Mouse (Mus musculus): Measurements from ENCODE around the gene Spata33.
"Not testable (repeated sequence)": the region's sequence is repeated elsewhere in the genome, so short reads cannot be mapped to it uniquely, and the experiment has no call there.

Gene Spata33
- long read RNA-seq, experiment 1: 0 reads
- long read RNA-seq, experiment 2, full-length matches to known transcripts: 4 of 6 reads
- long read RNA-seq, experiment 2, partial matches to known transcripts: 1 of 6 reads
- long read RNA-seq, experiment 2, other reads (novel, unspliced or antisense): 1 of 6 reads

DNA sequence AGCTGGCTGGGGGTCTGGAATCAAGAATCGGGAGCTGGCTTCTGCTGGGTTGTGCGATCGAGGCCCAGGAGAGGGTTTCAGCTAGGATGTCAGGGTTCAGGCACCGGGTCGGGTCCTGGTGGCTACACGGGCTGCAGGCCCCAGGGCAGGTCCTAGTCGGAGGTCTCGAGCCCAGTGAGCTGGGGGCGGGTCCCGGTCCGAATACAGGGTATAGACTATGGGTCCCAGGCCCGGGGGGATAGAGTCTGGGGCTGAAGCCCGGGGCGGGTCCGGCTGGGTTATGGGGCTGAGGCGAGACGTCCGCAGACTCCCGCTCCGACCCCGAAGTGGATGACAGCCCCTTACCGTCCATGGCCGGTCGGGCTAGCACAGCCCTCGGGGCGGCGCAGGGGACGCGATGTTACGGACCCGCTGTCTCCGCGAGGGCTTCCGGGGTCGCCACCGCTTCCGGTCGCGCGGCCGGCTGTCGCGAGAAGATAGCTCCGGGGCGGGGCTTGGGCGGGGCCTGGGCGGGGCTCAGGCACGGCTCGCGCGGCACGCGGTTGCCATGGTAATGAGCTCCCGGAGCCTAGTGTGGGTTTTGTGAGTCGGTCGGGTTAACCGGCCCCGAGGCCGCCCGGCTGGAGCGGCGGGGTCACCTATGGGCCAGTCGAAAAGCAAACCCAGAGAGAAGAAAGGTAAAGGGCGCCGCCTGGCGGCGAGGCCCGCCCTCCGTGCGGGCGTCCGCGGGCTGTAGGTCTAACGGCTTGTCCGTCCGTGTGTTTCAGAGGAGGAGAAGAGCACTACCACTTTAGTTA lies at the start of gene Spata33, which contains the start of gene Chmp1a:
TSS of gene Spata33 (plus strand) at position 512 of the 797 bp plus-strand sequence.
TSS of gene Chmp1a (minus strand) at position 443 of the 797 bp plus-strand sequence.
- intact Hi-C loops (cut with DNase I): loop anchor here (10.0 kb wide), 1 partner anchor 598 kb away; the partner anchor contains the start of genes Galns and Trappc2l

DNA sequence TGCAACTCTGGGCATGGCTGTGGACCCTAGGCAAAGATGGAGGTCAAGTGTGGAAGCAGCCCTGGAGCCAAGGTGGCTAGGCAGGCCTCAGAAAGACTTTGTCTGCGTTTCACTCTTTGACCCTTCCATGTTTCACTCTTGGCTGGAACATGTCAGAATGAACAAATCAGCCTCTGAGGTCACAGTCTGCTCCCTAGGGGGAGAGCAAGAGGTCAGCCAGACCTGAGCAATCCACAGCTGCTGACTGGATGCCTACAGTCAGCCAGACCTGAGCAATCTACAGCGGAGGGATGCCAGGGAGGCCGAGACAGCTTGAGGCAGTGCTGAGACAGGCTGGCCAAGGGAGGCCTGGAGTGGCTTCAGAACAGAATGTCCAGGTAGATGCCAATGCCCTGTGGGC lies 31.2 kb upstream of the Spata33 start:
- intact Hi-C loops (cut with DNase I): no loop called here

DNA sequence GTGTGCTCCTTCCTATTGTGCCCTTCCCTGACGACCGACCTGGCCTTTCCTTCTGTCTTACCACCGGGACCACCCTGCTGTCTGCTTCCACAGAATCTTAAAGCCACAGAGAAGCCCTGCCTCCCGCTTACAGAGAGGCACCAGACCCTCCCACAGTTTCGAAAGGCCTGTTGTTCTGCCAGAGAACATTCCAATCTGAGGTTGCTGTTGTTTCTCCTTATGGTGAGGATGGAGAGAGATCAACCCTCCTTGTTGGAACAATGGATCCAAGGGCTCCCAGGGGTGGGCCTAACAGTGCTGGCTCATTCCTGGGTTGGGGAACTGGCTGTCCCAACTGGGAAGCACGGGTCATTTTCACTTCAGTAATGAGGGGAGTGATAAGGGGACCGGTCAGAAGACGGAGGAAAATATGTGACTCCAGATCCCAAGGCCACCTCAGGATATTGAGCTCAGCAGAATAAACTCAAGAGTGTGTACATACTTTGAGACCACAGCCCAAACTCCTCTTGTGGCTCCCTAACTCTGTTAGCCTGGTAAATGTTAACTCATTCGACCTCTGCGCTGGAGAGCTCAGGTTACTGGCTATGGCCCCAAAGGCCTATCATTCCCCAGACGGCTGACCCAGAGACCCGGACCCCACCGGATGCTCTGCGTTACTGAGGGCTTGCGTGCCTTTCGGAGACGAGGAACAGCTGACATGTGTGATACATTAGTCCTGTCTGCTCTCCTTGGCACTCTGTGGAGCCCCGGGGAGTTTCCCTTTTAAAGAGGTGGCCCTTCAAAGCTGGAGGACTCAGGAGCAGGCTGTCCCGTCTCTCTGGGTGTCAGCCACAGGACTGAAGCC lies 26.8 kb upstream of the Spata33 start, which contains the start of gene Dpep1:
TSS of gene Dpep1 (plus strand) at position 677 of the 844 bp plus-strand sequence.
- intact Hi-C loops (cut with DNase I): no loop called here

GRCm38 (mm10) chr8:123188006-123188405 lies 24.6 kb upstream of the Spata33 start:
- intact Hi-C loops (cut with DNase I): no loop called here

DNA sequence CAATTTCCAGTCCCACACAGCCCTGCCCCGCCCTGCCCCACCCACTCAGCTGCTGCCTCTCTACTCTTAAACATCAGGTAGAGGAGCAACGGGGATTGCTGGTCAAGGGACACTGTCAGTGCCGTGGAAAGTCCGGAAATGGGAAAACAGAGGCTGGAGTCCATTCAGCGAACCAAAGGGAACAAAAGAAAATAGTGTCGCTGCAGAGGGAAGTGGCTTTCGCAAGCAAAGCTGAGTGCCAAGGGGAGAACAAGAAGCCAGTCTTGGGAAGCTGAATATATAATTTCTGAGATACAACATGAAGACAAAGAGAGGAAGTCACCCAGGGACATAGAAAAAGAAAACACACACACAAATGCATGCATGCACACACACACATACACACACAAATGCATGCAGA lies 23.8 kb upstream of the Spata33 start:
- intact Hi-C loops (cut with DNase I): no loop called here

GRCm38 (mm10) chr8:123190678-123191077 lies 22.0 kb upstream of the Spata33 start:
- intact Hi-C loops (cut with DNase I): loop anchor here (5.0 kb wide), 1 partner anchor 43 kb away; no protein-coding TSS in a partner anchor

GRCm38 (mm10) chr8:123191908-123192307 lies 20.7 kb upstream of the Spata33 start:
- intact Hi-C loops (cut with DNase I): loop anchor here (5.0 kb wide), 1 partner anchor 45 kb away; no protein-coding TSS in a partner anchor

GRCm38 (mm10) chr8:123193771-123194170 lies 18.9 kb upstream of the Spata33 start:
- intact Hi-C loops (cut with DNase I): loop anchor here (5.0 kb wide), 1 partner anchor 46 kb away; no protein-coding TSS in a partner anchor

DNA sequence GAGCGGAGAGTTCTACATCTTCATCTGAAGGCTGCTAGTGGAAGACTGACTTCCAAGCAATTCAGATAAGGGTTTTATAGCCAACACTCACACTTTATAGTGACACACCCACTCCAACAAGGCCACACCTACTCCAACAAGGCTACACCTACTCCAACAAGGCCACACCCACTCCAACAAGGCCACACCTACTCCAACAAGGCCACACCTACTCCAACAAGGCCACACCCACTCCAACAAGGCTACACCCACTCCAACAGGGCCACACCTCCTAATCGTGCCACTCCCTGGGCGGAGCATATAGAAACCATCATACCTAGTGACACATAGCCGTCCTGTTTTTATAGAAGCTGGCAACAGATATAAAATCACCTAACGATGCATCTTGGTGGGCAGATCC lies 15.6 kb upstream of the Spata33 start:
- intact Hi-C loops (cut with DNase I): not testable (repeated sequence)

- intact Hi-C loops (cut with DNase I): loop anchor here (5.0 kb wide), 2 partner anchors 93 to 363 kb away; no protein-coding TSS in a partner anchor
These were observed 12.8 kb upstream of the Spata33 start for GRCm38 (mm10) chr8:123199864-123200263.

GRCm38 (mm10) chr8:123202288-123202687 lies 10.3 kb upstream of the Spata33 start:
- intact Hi-C loops (cut with DNase I): loop anchor here (5.0 kb wide), 2 partner anchors 95 to 365 kb away; no protein-coding TSS in a partner anchor

GRCm38 (mm10) chr8:123203571-123203970 lies 9.1 kb upstream of the Spata33 start:
- intact Hi-C loops (cut with DNase I): loop anchor here (5.0 kb wide), 2 partner anchors 96 to 366 kb away; no protein-coding TSS in a partner anchor

- intact Hi-C loops (cut with DNase I): loop anchor here (10.0 kb wide), 1 partner anchor 597 kb away; the partner anchor contains the start of genes Galns and Trappc2l
These were observed 756 bp upstream of the Spata33 start for GRCm38 (mm10) chr8:123211876-123212275.

- intact Hi-C loops (cut with DNase I): loop anchor here (10.0 kb wide), 1 partner anchor 598 kb away; the partner anchor contains the start of genes Galns and Trappc2l
These were observed 613 bp downstream of the Spata33 start for GRCm38 (mm10) chr8:123213118-123213772.

DNA sequence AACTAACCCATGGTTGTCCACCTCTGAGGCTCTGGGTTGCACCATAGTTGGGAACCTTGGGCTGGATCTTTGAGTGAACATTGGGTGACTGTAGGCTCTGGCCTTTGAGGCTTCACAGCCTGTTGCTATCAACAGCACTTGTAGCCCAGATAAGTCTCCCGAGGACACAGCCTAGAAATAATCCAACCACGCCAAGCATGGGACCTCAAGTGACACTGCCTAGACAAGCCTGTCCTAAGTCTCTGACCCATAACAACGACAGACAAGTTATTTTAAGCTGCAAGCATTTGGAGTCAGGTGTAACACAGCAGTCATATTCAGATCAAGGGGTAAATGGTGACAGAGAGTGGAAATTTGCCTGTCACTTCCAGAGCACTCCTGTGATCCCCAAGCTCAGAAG lies 2.8 kb downstream of the Spata33 start:
- intact Hi-C loops (cut with DNase I): loop anchor here (10.0 kb wide), 1 partner anchor 601 kb away; the partner anchor contains the start of genes Galns and Trappc2l

GRCm38 (mm10) chr8:123220917-123221316 lies 8.3 kb downstream of the Spata33 start:
- intact Hi-C loops (cut with DNase I): no loop called here

DNA sequence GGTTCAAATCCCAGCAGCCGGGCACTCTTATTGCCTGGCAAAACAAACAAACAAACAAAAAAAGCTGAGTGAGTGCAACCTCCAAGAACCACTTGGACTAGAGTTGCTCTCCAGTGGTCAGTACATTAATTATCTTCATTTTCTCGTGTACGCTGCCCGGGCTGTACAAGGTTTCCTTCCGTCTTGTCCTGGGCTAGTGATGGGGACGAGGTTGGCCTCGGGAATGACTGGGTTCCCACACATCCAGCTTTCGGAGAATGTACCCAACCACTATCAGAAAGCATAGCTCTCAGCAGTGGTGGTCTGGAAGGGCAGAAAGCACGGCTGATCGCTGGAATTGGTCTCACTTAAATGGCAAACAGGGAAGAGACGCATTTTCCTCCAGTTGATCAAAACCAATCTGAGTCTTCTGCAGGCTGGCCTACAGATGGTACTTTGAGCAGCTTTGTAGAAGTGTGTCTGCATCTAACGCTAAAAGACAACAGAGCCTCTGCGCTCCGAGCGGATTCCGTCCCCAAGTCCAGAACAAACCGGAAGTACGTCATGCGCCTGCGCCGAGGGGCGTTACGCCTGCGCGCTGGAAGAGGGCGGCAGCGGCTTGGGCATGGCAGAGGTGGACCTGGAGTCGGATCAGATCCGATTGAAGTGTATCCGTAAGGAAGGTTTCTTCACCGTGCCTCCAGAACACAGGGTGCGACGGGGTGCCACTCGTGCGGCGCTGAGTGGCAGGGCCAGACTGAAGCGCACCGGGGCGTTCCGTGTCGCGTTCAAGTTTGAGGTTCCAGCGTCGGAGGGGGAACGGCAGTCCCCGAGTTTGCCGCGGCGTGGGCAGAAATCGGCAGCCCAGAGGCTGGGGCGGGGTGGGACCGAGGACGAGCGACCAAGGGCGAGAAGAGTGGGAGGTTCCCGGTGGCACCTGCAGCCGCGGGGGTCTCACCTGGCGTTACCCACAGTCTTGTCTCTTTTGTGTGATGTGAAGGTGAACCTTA lies 11.9 kb downstream of the Spata33 start, which contains the start of gene Cdk10:
TSS of gene Cdk10 (plus strand) at position 565 of the 989 bp plus-strand sequence.
- intact Hi-C loops (cut with DNase I): no loop called here

GRCm38 (mm10) chr8:123228416-123228815 lies 15.8 kb downstream of the Spata33 start:
- intact Hi-C loops (cut with DNase I): no loop called here

- intact Hi-C loops (cut with DNase I): not testable (repeated sequence)
These were observed 17.7 kb downstream of the Spata33 start for GRCm38 (mm10) chr8:123230326-123230725.

Measured in adrenal gland (tissue).